Mouse (Mus musculus) small intestine, adult 2 months (tissue): ENCODE results near the gene Col12a1.
"Not testable (repeated sequence)": the region's sequence is repeated elsewhere in the genome, so short reads cannot be mapped to it uniquely, and the experiment has no call there.

Experiments used
- CTCF ChIP-seq: fragments of 200-500 bp; IDR thresholded peaks from 2 replicates; pipeline ENCODE4 v1.5.1; 2012; ENCODE audit warnings: low read depth, mild to moderate bottlenecking, control low read depth, inconsistent platforms, low read length, moderate library complexity, mixed read lengths; ENCODE audit not compliant: insufficient replicate concordance, insufficient read length; ENCODE audit errors: extremely low read depth
- POLR2A ChIP-seq: fragments of 200-500 bp; IDR thresholded peaks from 2 replicates; pipeline ENCODE4 v1.6.1; 2012; ENCODE audit warnings: low read depth, mild to moderate bottlenecking, control low read depth, inconsistent platforms, low read length, moderate library complexity

- not testable (repeated sequence) for TF ChIP-seq CTCF, POLR2A
Observed at GRCm38 (mm10) chr9:79668806-79669205, 49.8 kb downstream of the Col12a1 start.
